Mouse (Mus musculus) lung, postnatal 10 days (tissue): Measurements from ENCODE around the gene Gm9837.

Source experiments
- DNase-seq: peaks from one replicate; pipeline ENCODE4 v3.0.0; 2021

Gm9837 gene

DNA sequence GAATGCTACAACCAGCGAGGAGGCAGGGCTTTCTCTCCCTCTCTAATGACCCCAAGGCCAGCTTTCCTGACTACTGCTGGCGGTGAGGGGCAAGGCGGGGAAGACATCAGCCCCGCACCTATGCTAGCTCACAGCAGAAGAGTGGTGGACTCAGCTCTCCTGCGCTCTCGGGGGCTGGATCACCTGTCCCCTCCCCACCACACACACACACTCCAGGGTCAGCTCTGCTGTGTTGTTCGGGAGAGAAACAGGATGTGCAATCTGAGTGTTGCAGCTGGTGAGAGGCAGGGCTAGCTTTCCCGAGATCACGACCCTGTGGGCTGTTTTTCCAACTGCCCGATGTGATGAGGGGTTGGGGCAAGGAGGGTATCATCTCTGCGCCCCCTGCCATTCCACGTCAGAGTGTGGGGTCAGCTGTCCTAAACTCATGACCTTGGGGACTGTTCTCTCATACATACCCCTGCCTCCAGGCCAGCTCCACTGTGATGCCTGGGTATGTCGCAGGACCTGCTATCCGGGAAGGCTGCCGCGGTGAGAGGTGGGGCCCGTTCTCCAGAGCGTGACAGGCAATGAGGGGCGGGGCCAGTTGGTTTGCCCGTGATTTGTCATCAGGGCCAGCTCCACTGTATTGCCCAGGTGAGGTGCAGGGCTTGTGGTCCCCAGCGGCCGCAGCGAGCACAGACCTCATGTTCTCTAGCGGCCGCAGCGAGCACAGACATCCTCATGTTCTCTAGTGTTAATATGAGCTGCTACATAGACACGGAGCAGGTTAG is 16.7 kb upstream of the Gm9837 start:
- DNase-seq: peak; percentile 50

GRCm38 (mm10) chr11:53486351-53486750 is 16.1 kb upstream of the Gm9837 start:
- no peak for DNase-seq

DNA sequence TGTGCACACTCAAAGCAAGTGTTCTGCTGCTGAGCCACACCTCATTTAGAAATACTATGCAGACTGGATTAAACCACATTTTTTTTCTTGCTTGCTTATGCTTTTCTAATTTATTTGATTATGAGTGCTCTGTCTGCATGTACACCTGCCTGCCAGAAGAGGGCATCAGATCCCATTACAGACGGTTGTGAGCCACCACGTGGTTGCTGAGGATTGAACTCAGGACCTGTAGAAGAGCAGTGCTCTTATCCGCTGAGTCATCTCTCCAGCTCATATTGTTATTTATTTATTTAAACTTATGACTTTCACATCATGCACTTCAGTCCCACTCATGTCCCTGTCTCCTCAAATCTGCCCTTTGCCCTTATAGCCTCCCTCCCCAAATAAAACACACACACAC is 15.4 kb upstream of the Gm9837 start:
- no peak for DNase-seq

GRCm38 (mm10) chr11:53483159-53483891 is 13.0 kb upstream of the Gm9837 start:
- DNase-seq: no peak

- DNase-seq: no peak
Measured at GRCm38 (mm10) chr11:53481088-53481730, 10.9 kb upstream of the Gm9837 start.

GRCm38 (mm10) chr11:53479783-53480301 is 9.6 kb upstream of the Gm9837 start, which contains the start of the genes Gm9945 and Sowaha:
Gene Gm9945 (plus strand): TSS chr11:53480166.
Gene Sowaha (minus strand): TSS chr11:53480274.
- no peak for DNase-seq

- DNase-seq: no peak
Measured at GRCm38 (mm10) chr11:53479171-53479782, 9.0 kb upstream of the Gm9837 start.

DNA sequence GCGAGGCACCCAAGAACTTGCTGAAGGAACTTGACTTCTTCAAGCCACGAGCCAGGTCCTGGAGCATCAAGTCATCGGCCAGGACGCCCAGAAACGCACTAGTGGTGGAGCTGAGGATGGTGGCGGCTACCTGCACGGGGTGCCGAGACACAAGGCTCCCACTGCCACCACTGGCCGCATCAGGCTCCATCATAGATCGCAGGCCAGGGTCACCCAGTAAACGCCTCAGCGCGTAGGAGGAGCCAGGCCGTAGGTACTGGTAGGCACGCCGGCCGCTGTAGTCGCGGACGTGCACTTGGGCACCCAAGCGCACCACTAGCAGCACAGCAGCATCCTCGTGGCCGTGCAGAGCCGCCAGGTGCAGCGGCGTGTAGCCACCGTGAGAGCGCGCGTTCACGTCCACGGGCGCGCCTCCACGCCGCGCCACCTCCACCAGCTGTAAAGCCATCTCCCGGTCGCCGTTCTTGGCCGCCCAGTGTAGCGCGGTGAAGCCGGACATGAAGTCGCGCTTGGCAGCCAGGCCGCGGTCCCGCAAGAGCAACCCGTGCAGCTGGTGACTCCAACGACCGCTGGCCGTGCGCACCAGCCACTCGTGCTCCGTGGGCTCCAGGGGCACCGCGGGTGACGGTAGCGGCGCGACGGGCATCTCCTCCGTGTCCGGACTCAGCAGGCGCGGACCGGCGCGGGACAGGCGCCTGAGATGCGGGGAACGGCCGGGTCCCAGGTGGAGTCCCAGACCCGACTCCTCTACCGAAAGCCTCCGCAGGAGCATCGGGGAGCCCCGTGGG is 8.3 kb upstream of the Gm9837 start:
- no peak for DNase-seq

GRCm38 (mm10) chr11:53477833-53478232 is 7.6 kb upstream of the Gm9837 start:
- no peak for DNase-seq

- no peak for DNase-seq
Measured at GRCm38 (mm10) chr11:53475620-53476019, 5.3 kb upstream of the Gm9837 start.

DNA sequence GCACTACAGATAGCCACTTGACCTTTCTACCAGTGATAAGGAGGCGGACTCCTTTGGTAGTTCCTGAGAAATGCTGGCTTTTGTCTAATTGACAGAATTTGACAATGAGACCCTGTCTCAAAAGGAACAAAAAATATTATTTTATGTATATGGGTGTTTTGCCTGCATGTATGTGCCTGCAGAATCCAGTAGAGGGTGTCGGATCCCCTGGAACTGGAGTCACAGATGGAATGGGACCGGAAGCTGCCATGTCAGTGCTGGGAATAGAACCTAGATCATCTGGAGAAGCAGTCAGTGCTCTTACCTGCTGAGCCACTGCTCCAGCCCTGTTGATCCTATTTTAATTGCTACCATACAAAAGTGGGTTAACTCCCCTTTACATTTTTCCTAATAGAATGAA is 2.4 kb upstream of the Gm9837 start:
- DNase-seq: no peak

DNA sequence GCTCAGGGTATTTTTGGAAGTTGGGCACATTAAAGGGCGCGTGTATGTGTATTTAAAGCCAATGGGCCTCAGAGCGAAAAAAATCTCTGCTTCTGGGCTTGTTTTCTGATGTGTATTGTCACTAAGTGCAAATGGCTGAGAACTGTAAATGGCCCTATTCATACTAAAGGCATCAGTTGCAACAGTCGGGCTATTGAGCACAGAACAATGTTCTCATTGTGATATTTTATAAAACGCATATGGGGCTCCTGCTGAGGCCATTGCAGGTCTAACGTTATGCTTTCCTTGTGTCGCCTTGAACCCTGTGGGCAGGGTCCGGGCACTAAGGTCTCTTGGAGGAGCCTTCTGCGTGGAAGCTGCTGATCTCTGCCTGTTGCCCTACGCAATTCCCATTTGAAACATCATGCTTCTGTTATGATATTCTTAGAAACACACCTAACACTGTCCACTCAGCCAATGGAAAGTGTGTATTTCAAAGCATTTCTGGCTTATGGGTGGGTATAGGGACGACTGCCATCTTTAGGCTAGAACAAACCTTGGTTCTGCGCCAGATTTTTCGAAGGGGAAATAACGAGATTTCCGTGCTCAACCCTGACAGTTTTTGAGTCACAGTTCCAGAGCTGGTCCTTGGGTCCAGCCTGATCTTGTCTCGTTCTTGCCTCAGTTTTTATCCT is 848 bp downstream of the Gm9837 start:
- DNase-seq: no peak

DNA sequence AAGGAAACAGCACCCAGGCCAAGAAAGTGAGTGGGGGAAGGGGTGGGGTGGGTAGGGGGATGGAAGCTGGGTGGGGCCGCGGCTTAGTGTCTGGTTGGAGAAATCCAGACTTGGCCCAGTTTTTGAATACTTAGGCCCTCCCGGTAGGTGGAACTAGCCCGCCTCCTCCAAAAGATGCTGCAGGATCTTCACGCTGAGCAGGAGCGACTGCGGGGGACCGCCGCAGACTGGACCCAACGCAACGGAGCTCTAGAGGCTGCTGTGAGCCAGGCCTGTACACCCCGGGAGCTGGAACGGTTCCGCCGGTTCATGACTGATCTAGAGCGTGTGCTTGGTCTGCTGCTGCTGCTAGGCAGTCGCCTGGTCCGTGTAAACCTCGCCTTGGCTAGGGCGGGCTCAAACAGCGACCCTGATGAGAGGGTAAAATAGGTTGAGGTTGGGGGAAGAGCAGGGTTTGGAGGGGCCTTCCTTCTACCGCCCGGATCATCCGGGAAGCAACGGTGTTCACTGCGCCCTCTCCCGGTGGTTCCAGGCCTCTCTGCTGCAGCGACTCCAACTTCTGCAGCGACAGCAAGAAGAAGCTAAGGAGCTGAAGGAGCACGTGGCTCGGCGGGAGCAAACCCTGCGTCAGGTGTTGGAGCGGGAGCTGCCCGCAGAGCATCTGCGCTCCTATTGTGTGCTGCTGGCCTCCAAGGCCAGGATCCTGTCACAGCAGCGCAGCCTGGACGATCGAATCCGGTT is 3.9 kb downstream of the Gm9837 start:
- peak; percentile 87 for DNase-seq

- no peak for DNase-seq
Measured at GRCm38 (mm10) chr11:53463551-53464424, 6.5 kb downstream of the Gm9837 start.

DNA sequence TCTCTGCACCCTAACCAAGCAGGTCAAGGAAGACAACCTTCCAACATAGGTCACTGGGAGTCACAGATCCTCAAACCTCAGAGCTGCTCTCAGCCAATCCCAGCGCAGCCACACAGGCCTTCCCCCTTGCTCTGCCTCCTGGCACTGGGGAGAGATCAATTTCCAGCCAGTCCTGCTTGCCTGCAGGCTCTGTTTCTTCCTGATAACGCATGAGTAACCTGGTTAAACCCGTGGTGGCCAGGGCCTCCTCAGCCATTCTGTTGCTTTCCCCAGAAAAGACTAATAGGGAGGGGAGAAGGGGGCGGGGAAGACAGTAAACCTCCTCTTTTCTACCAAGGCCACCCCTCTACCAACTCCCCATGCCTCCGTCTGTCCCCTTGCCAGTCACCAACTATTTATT is 8.6 kb downstream of the Gm9837 start:
- DNase-seq: no peak

GRCm38 (mm10) chr11:53460192-53460591 is 10.1 kb downstream of the Gm9837 start:
- no peak for DNase-seq

GRCm38 (mm10) chr11:53458996-53459395 is 11.3 kb downstream of the Gm9837 start:
- DNase-seq: no peak

- peak; percentile 26 for DNase-seq
Measured at GRCm38 (mm10) chr11:53457372-53457954, 12.8 kb downstream of the Gm9837 start.
